Comparison of ENCODE assay signal across 8 mouse cellular contexts in the genomic region with DNA sequence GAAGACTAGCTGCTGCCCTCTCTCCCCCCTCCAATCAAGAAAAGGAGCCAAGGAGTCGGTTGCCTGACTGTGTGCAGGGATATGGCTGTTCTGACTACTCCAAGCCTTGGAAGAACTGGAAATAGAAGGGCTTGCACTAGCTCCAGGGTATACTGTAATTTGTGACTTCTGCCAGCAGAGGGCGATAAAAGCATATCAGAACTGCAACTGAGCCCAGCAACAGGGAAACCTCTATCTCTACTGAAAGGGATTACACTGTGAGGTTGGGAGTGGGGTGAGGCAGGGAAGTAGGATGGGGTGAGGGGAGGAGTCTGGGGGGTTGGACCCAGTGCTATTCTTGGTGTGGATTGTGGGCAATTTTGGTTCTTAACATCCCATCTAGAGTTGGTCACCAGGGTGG. TPM values are rescaled to one million over a fixed set of nuclear protein-coding genes. Genes with fewer than 3 reads are reported as not detected.
DNase-seq lines count a peak whose midpoint lies in the region; ATAC-seq and TF ChIP-seq lines count a peak whose summit lies in the region.

No protein-coding gene starts in this region.

- peaks cover 14% of the 10 kb centered on the region for H3K4me1 ChIP-seq in E14TG2a.4 (replicated peaks; ENCODE audit: low read depth, low read length)
- no peaks in the 10 kb centered on the region; the same call in 1 of the 2 replicates for H3K4me1 ChIP-seq in bone marrow, adult 2 months (ENCODE audit: control insufficient read depth, insufficient read depth, low read length)
- no peaks in the 10 kb centered on the region for H3K4me1 ChIP-seq in embryonic facial prominence, embryonic 14.5 days (ENCODE audit: control insufficient read depth, insufficient read depth, low read length)
- peaks cover 12% of the 10 kb centered on the region for H3K4me1 ChIP-seq in heart, embryonic 12.5 days (replicated peaks)
- H3K4me1 ChIP-seq in liver, adult 2 months (ENCODE audit: control insufficient read depth, insufficient read depth, low read length) = no peaks in the 10 kb centered on the region
- no peaks in the 10 kb centered on the region for H3K4me1 ChIP-seq in neural tube, embryonic 11.5 days (ENCODE audit: control insufficient read depth, insufficient read depth, low read length)
- no peaks in the 10 kb centered on the region for H3K4me1 ChIP-seq in testis, adult 2 months (ENCODE audit: control insufficient read depth, insufficient read depth, low read length)

- H3K79me2 ChIP-seq in liver, adult 2 months (ENCODE audit: control insufficient read depth, insufficient read depth, low read length) = no peaks in the 10 kb centered on the region

- peak; percentile 68 for DNase-seq in embryonic facial prominence, embryonic 14.5 days (ENCODE audit: low spot score)
- DNase-seq in kidney, postnatal 10 days = peak; percentile 81
- peak; percentile 54 for DNase-seq in liver, adult 2 months (ENCODE audit: extremely low read depth, low read depth, low spot score)
- peak; percentile 73 for DNase-seq in neural tube, embryonic 11.5 days (ENCODE audit: low spot score)

- H3K36me3 ChIP-seq in E14TG2a.4 (ENCODE audit: insufficient read depth, low read length) = no peaks in the 10 kb centered on the region
- H3K36me3 ChIP-seq in embryonic facial prominence, embryonic 14.5 days (ENCODE audit: control insufficient read depth, insufficient read depth, low read length) = no peaks in the 10 kb centered on the region
- H3K36me3 ChIP-seq in heart, embryonic 12.5 days = no peaks in the 10 kb centered on the region
- no peaks in the 10 kb centered on the region for H3K36me3 ChIP-seq in liver, adult 2 months (ENCODE audit: control insufficient read depth, insufficient read depth, low read length)
- H3K36me3 ChIP-seq in neural tube, embryonic 11.5 days (ENCODE audit: control insufficient read depth, insufficient read depth, low read length) = no peaks in the 10 kb centered on the region
- no peaks in the 10 kb centered on the region for H3K36me3 ChIP-seq in testis, adult 2 months (ENCODE audit: control insufficient read depth, insufficient read depth, low read length)

- H3K9me3 ChIP-seq in E14TG2a.4 (ENCODE audit: low read length) = no peaks in the 10 kb centered on the region
- H3K9me3 ChIP-seq in embryonic facial prominence, embryonic 14.5 days (ENCODE audit: control insufficient read depth, low read length) = no peaks in the 10 kb centered on the region
- H3K9me3 ChIP-seq in heart, embryonic 12.5 days (replicated peaks) = no peaks in the 10 kb centered on the region
- no peaks in the 10 kb centered on the region for H3K9me3 ChIP-seq in neural tube, embryonic 11.5 days (ENCODE audit: control insufficient read depth, low read length)

- TF ChIP-seq CTCF in E14TG2a.4 (conservative IDR thresholded peaks at IDR 0.05; ENCODE audit: low read length) = peak; percentile 86
- peak; percentile 21; the same call in 1 of the 2 replicates for TF ChIP-seq CTCF in bone marrow, adult 2 months (IDR thresholded peaks at IDR 0.05; ENCODE audit: control insufficient read depth, insufficient read depth, low read length)
- peak; percentile 42 for TF ChIP-seq CTCF in liver, adult 2 months (IDR thresholded peaks at IDR 0.05; ENCODE audit: low read depth, low read length)
- peak; percentile 5; the same call in 1 of the 2 replicates for TF ChIP-seq CTCF in testis, adult 2 months (IDR thresholded peaks at IDR 0.05; ENCODE audit: control insufficient read depth, insufficient read depth, insufficient replicate concordance, low read depth, low read length)

- no peak overlapping the region for H3K4me2 ChIP-seq in embryonic facial prominence, embryonic 14.5 days (ENCODE audit: low read depth, low read length)
- no peak overlapping the region for H3K4me2 ChIP-seq in heart, embryonic 12.5 days
- H3K4me2 ChIP-seq in neural tube, embryonic 11.5 days (ENCODE audit: low read depth) = no peak overlapping the region

- peaks cover 37% of the 10 kb centered on the region for H3K27me3 ChIP-seq in E14TG2a.4 (ENCODE audit: insufficient read depth, low read length)
- peaks cover 21% of the 10 kb centered on the region; the same call in 1 of the 2 replicates for H3K27me3 ChIP-seq in embryonic facial prominence, embryonic 14.5 days (replicated peaks; ENCODE audit: control insufficient read depth, insufficient read depth, low read length)
- H3K27me3 ChIP-seq in heart, embryonic 12.5 days (replicated peaks) = peaks cover 26% of the 10 kb centered on the region
- H3K27me3 ChIP-seq in liver, adult 2 months (ENCODE audit: control insufficient read depth, insufficient read depth, low read length) = no peaks in the 10 kb centered on the region
- no peaks in the 10 kb centered on the region for H3K27me3 ChIP-seq in neural tube, embryonic 11.5 days (ENCODE audit: control insufficient read depth, insufficient read depth, low read length)
- H3K27me3 ChIP-seq in testis, adult 2 months (ENCODE audit: control insufficient read depth, insufficient read depth, low read length) = no peaks in the 10 kb centered on the region

- H3K9ac ChIP-seq in embryonic facial prominence, embryonic 14.5 days (ENCODE audit: low read depth, low read length) = no peak overlapping the region
- H3K9ac ChIP-seq in heart, embryonic 12.5 days = no peak overlapping the region
- no peak overlapping the region for H3K9ac ChIP-seq in liver, adult 2 months (ENCODE audit: low read depth, low read length)
- H3K9ac ChIP-seq in neural tube, embryonic 11.5 days (ENCODE audit: low read length) = no peak overlapping the region

- peak; percentile 62; the same call in 1 of the 2 replicates for ATAC-seq in embryonic facial prominence, embryonic 14.5 days (ENCODE audit: low read depth)
- ATAC-seq in heart, embryonic 12.5 days (ENCODE audit: insufficient number of reproducible peaks, low FRiP score) = 0 out of 2 replicates have a peak, but pooled peaks have one; percentile 51
- peak; percentile 56; the same call in 1 of the 2 replicates for ATAC-seq in neural tube, embryonic 11.5 days (ENCODE audit: insufficient read depth, low FRiP score, low TSS enrichment)

- H3K27ac ChIP-seq in bone marrow, adult 2 months (ENCODE audit: control insufficient read depth, insufficient read depth, low read depth, low read length, poor library complexity) = no peak overlapping the region
- no peak overlapping the region for H3K27ac ChIP-seq in embryonic facial prominence, embryonic 14.5 days (replicated peaks; ENCODE audit: low read depth, low read length)
- H3K27ac ChIP-seq in heart, embryonic 12.5 days (ENCODE audit: poor library complexity, severe bottlenecking) = no peak overlapping the region
- no peak overlapping the region for H3K27ac ChIP-seq in liver, adult 2 months (replicated peaks; ENCODE audit: insufficient read depth, low read depth, low read length)
- H3K27ac ChIP-seq in neural tube, embryonic 11.5 days (ENCODE audit: low read depth, low read length) = no peak overlapping the region
- H3K27ac ChIP-seq in testis, adult 2 months (ENCODE audit: control insufficient read depth, insufficient read depth, low read depth, low read length) = no peak overlapping the region

- no peak overlapping the region for H3K4me3 ChIP-seq in E14TG2a.4 (replicated peaks; ENCODE audit: low read length)
- no peak overlapping the region for H3K4me3 ChIP-seq in bone marrow, adult 2 months (replicated peaks; ENCODE audit: control insufficient read depth, low read depth, low read length)
- no peak overlapping the region for H3K4me3 ChIP-seq in embryonic facial prominence, embryonic 14.5 days (ENCODE audit: low read depth, low read length)
- H3K4me3 ChIP-seq in heart, embryonic 12.5 days = no peak overlapping the region
- no peak overlapping the region for H3K4me3 ChIP-seq in liver, adult 2 months (ENCODE audit: insufficient read depth, low read depth, low read length)
- no peak overlapping the region for H3K4me3 ChIP-seq in neural tube, embryonic 11.5 days (ENCODE audit: low read depth, low read length)
- no peak overlapping the region for H3K4me3 ChIP-seq in testis, adult 2 months (ENCODE audit: control insufficient read depth, low read depth, low read length)

- WGBS in bone marrow, adult 2 months = 0% methylated on average over 2 of the region's 2 CpGs
- 0% methylated on average over 2 of the region's 2 CpGs for WGBS in embryonic facial prominence, embryonic 14.5 days
- WGBS in heart, embryonic 12.5 days = 5% methylated on average over 2 of the region's 2 CpGs
- 0% methylated on average over 2 of the region's 2 CpGs for WGBS in liver, adult 2 months
- WGBS in neural tube, embryonic 11.5 days = 11% methylated on average over 2 of the region's 2 CpGs

- no peak for TF ChIP-seq POLR2A in bone marrow, adult 2 months (IDR thresholded peaks at IDR 0.05; ENCODE audit: borderline replicate concordance, control insufficient read depth, low read depth, low read length)
- no peak for TF ChIP-seq POLR2A in liver, adult 2 months (IDR thresholded peaks at IDR 0.05; ENCODE audit: extremely low read depth, insufficient read depth, low read length)
- TF ChIP-seq POLR2A in testis, adult 2 months (IDR thresholded peaks at IDR 0.05; ENCODE audit: control insufficient read depth, low read depth, low read length) = no peak

RNA-seq across cellular contexts. Expression of gene Opalin, which starts 9.8 kb away (rescaled TPM):
- not detected in 2 replicates for polyA plus RNA-seq in bone marrow, adult 2 months (2011; ENCODE audit: insufficient read depth, insufficient read length, low replicate concordance, missing spikeins)
- polyA plus RNA-seq in embryonic facial prominence, embryonic 14.5 days (2014; fragmentation: Nextera tagmentation; extraction: Ambion mirVana) = not detected in 2 replicates
- polyA plus RNA-seq in heart, embryonic 12.5 days (2016; fragmentation: Nextera tagmentation; extraction: Ambion mirVana) = 0.17 and 0.27 TPM in 2 replicates
- total RNA-seq in liver, adult 2 months (2014; rRNA removed) = not detected in 2 replicates
- polyA plus RNA-seq in liver, adult 2 months (2012; rRNA removed) = not detected in 2 replicates
- polyA plus RNA-seq in neural tube, embryonic 11.5 days (2014; fragmentation: Nextera tagmentation; extraction: Ambion mirVana) = not detected in 2 replicates
- polyA plus RNA-seq in testis, adult 2 months (2012; rRNA removed) = not detected in 2 replicates

RNA-seq across cellular contexts. Expression of gene Dntt, which starts 57.6 kb away (rescaled TPM):
- 5.5 and 9.1 TPM in 2 replicates for polyA plus RNA-seq in bone marrow, adult 2 months (2011; ENCODE audit: insufficient read depth, insufficient read length, low replicate concordance, missing spikeins)
- 0.10 TPM in 1 of 2 replicates, not detected in the other for polyA plus RNA-seq in embryonic facial prominence, embryonic 14.5 days (2014; fragmentation: Nextera tagmentation; extraction: Ambion mirVana)
- polyA plus RNA-seq in heart, embryonic 12.5 days (2016; fragmentation: Nextera tagmentation; extraction: Ambion mirVana) = not detected in 2 replicates
- 0.87 and 1.4 TPM in 2 replicates for total RNA-seq in liver, adult 2 months (2014; rRNA removed)
- 0.39 and 1.0 TPM in 2 replicates for polyA plus RNA-seq in liver, adult 2 months (2012; rRNA removed)
- 0.17 TPM in 1 of 2 replicates, not detected in the other for polyA plus RNA-seq in neural tube, embryonic 11.5 days (2014; fragmentation: Nextera tagmentation; extraction: Ambion mirVana)
- 0.19 and 0.25 TPM in 2 replicates for polyA plus RNA-seq in testis, adult 2 months (2012; rRNA removed)

Comparison
In these comparisons a context has a peak if more than half of its experiments do, and no peak if none do; other contexts are left out.
1. CTCF ChIP-seq: peak in every context shown above with its lines; median percentile 86 in E14TG2a.4; 42 in liver, adult 2 months; 21 in bone marrow, adult 2 months; 5 in testis, adult 2 months.